Mouse (Mus musculus) left cerebral cortex, adult 6 months (tissue): ENCODE results near the gene Slc35b4. TPM values are rescaled to one million over a fixed set of nuclear protein-coding genes. Genes with fewer than 3 reads are reported as not detected.

ENCODE experiments used
- long read RNA-seq, 2 experiments: library from polyadenylated mRNA; unstranded; transcript quantifications; one replicate each; pipeline ENCODE4 v2.0.0; 2019 to 2020
- polyA plus RNA-seq: library from polyadenylated mRNA; unstranded; fragments of <200 nt; fragmentation: Nextera tagmentation; gene quantifications from 2 replicates; pipeline ENCODE4 v1.2.3, GENCODE M21; 2021

Slc35b4 gene
- polyA plus RNA-seq = 29.8 and 46.2 TPM in 2 replicates
- long read RNA-seq, experiment 1, full-length matches to known transcripts = 192 of 243 reads
- long read RNA-seq, experiment 1, partial matches to known transcripts = 2 of 243 reads
- long read RNA-seq, experiment 1, other reads (novel, unspliced or antisense) = 49 of 243 reads
- long read RNA-seq, experiment 2, full-length matches to known transcripts = 15 of 38 reads
- long read RNA-seq, experiment 2, partial matches to known transcripts = 3 of 38 reads
- long read RNA-seq, experiment 2, other reads (novel, unspliced or antisense) = 20 of 38 reads

DNA sequence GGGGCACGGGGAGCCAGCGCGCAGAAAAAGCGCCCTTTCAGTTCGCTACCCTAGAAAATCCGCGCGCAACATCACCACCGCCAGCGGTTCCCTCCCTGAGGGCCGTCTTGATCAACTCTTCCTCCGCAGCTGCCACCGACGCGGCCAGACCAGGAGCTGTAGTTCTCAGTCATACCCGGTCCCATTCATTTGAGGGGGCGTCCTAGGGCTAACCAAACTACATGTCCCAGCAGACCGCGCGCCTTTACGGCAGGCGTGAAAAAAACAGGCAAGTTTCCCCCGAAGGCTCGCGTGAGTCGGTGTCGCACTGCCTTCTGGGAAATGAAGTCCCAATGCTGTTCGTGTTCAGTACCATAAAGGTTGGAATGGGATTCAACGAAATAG, at the start of gene Slc35b4:
Slc35b4 (minus strand) TSS at position 248 of the 384 bp plus-strand sequence.

Other genes starting within 250 kb of the Slc35b4 start
- gene Lrguk, start 147.7 kb downstream of the Slc35b4 start, polyA plus RNA-seq = 0.74 and 1.2 TPM in 2 replicates
- gene Akr1b3, start 140.4 kb upstream of the Slc35b4 start, polyA plus RNA-seq = 77.7 and 81.3 TPM in 2 replicates
- 1.9 and 2.2 TPM in 2 replicates for gene Akr1b8, start 177.0 kb upstream of the Slc35b4 start, polyA plus RNA-seq
- 24.3 and 27.9 TPM in 2 replicates for gene Akr1b10, start 207.1 kb upstream of the Slc35b4 start, polyA plus RNA-seq
- gene Akr1b7, start 235.2 kb upstream of the Slc35b4 start, polyA plus RNA-seq = not detected in 2 replicates